Mouse (Mus musculus): ENCODE measurements around the gene Otud5. TPM values are rescaled to one million over a fixed set of nuclear protein-coding genes. Genes with fewer than 3 reads are reported as not detected.
A peak's percentile ranks its signal among the peaks of the same experiment; 100 is the strongest.

Gene Otud5
- polyA plus RNA-seq, 1 experiment from 2014 or later: 34.2 TPM

MicroRNAs encoded within 50 kb of the gene (microRNA counts, 519-probe panel; counts per million panel counts)
- 2,433 counts per million, percentile 61 among the panel's probes with 10 or more counts for microRNA mmu-miR-1198

Small RNA genes within 50 kb of the gene (microRNA-seq; reads per million reads assigned to microRNA genes)
- 33.3 reads per million, percentile 36 among the genes with 10 or more reads in this experiment for gene Mir1198

Other genes with a start within 250 kb of the Otud5 start
- 28.0 and 29.5 TPM in 2 replicates for gene Ccdc22, start 235.8 kb upstream of the Otud5 start, polyA plus RNA-seq (2015; fragmentation: Nextera tagmentation; extraction: Ambion mirVana)
- 0.20 and 0.27 TPM in 2 replicates for gene Cacna1f, start 234.3 kb upstream of the Otud5 start, polyA plus RNA-seq (2015; fragmentation: Nextera tagmentation; extraction: Ambion mirVana)
- gene Syp, start 202.9 kb upstream of the Otud5 start, polyA plus RNA-seq (2015; fragmentation: Nextera tagmentation; extraction: Ambion mirVana): 249 and 292 TPM in 2 replicates
- 1.7 and 2.2 TPM in 2 replicates for gene Prickle3, start 184.1 kb upstream of the Otud5 start, polyA plus RNA-seq (2015; fragmentation: Nextera tagmentation; extraction: Ambion mirVana)
- gene Plp2, start 170.0 kb upstream of the Otud5 start, polyA plus RNA-seq (2015; fragmentation: Nextera tagmentation; extraction: Ambion mirVana): 21.1 and 24.8 TPM in 2 replicates
- 0.25 and 0.45 TPM in 2 replicates for gene Magix, start 160.1 kb upstream of the Otud5 start, polyA plus RNA-seq (2015; fragmentation: Nextera tagmentation; extraction: Ambion mirVana)
- 45.7 and 51.2 TPM in 2 replicates for gene Gpkow, start 144.2 kb upstream of the Otud5 start, polyA plus RNA-seq (2015; fragmentation: Nextera tagmentation; extraction: Ambion mirVana)
- gene Wdr45, start 127.0 kb upstream of the Otud5 start, polyA plus RNA-seq (2015; fragmentation: Nextera tagmentation; extraction: Ambion mirVana): 31.6 and 36.3 TPM in 2 replicates
- not detected in 2 replicates for gene Gm45208, start 119.1 kb upstream of the Otud5 start, polyA plus RNA-seq (2015; fragmentation: Nextera tagmentation; extraction: Ambion mirVana)
- gene Praf2, start 112.9 kb upstream of the Otud5 start, polyA plus RNA-seq (2015; fragmentation: Nextera tagmentation; extraction: Ambion mirVana): 143 and 144 TPM in 2 replicates
- 52.8 and 55.8 TPM in 2 replicates for gene Ccdc120, start 90.5 kb upstream of the Otud5 start, polyA plus RNA-seq (2015; fragmentation: Nextera tagmentation; extraction: Ambion mirVana)
- gene Tfe3, start 78.8 kb upstream of the Otud5 start, polyA plus RNA-seq (2015; fragmentation: Nextera tagmentation; extraction: Ambion mirVana): 20.4 and 25.3 TPM in 2 replicates
- gene Gripap1, start 51.6 kb upstream of the Otud5 start, polyA plus RNA-seq (2015; fragmentation: Nextera tagmentation; extraction: Ambion mirVana): 61.5 and 71.9 TPM in 2 replicates
- 5.3 and 6.4 TPM in 2 replicates for gene Kcnd1, start 19.1 kb upstream of the Otud5 start, polyA plus RNA-seq (2015; fragmentation: Nextera tagmentation; extraction: Ambion mirVana)
- gene Pim2, start 36.9 kb downstream of the Otud5 start, polyA plus RNA-seq (2015; fragmentation: Nextera tagmentation; extraction: Ambion mirVana): 25.7 and 27.0 TPM in 2 replicates
- gene Slc35a2, start 42.7 kb downstream of the Otud5 start, polyA plus RNA-seq (2015; fragmentation: Nextera tagmentation; extraction: Ambion mirVana): 50.7 and 50.9 TPM in 2 replicates
- gene Pqbp1, start 57.9 kb downstream of the Otud5 start, polyA plus RNA-seq (2015; fragmentation: Nextera tagmentation; extraction: Ambion mirVana): 204 and 212 TPM in 2 replicates
- gene Timm17b, start 58.0 kb downstream of the Otud5 start, polyA plus RNA-seq (2015; fragmentation: Nextera tagmentation; extraction: Ambion mirVana): 161 and 163 TPM in 2 replicates
- gene Gm10491, start 66.5 kb downstream of the Otud5 start, polyA plus RNA-seq (2015; fragmentation: Nextera tagmentation; extraction: Ambion mirVana): not detected in 2 replicates
- not detected in 2 replicates for gene Gm10490, start 68.2 kb downstream of the Otud5 start, polyA plus RNA-seq (2015; fragmentation: Nextera tagmentation; extraction: Ambion mirVana)
- 303 and 325 TPM in 2 replicates for gene Pcsk1n, start 78.5 kb downstream of the Otud5 start, polyA plus RNA-seq (2015; fragmentation: Nextera tagmentation; extraction: Ambion mirVana)
- 0.15 TPM in 1 of 2 replicates, not detected in the other for gene Eras, start 87.2 kb downstream of the Otud5 start, polyA plus RNA-seq (2015; fragmentation: Nextera tagmentation; extraction: Ambion mirVana)
- 70.2 and 75.9 TPM in 2 replicates for gene Hdac6, start 106.5 kb downstream of the Otud5 start, polyA plus RNA-seq (2015; fragmentation: Nextera tagmentation; extraction: Ambion mirVana)
- 0.08 and 0.26 TPM in 2 replicates for gene Gata1, start 136.7 kb downstream of the Otud5 start, polyA plus RNA-seq (2015; fragmentation: Nextera tagmentation; extraction: Ambion mirVana)
- gene Glod5, start 177.1 kb downstream of the Otud5 start, polyA plus RNA-seq (2015; fragmentation: Nextera tagmentation; extraction: Ambion mirVana): 0.25 and 0.49 TPM in 2 replicates
- gene Suv39h1, start 233.4 kb downstream of the Otud5 start, polyA plus RNA-seq (2015; fragmentation: Nextera tagmentation; extraction: Ambion mirVana): 34.2 and 41.4 TPM in 2 replicates
- 0.28 and 0.29 TPM in 2 replicates for gene Was, start 249.1 kb downstream of the Otud5 start, polyA plus RNA-seq (2015; fragmentation: Nextera tagmentation; extraction: Ambion mirVana)